9 mouse cellular contexts compared by ENCODE assay signal in genomic region chr11:82888491-82888946, GRCm38 (mm10). TPM values are rescaled to one million over a fixed set of nuclear protein-coding genes. Genes with fewer than 3 reads are reported as not detected.
DNase-seq lines count a peak whose midpoint lies in the region; ATAC-seq and TF ChIP-seq lines count a peak whose summit lies in the region.
"Had no signal": no experiment of that assay in that cellular context is flagged by ENCODE, and none has a peak within 500 bp of the region (broad histone marks: within the 10 kb centered on the region; RNA-seq: fewer than 3 reads in every experiment).

No protein-coding gene starts in this region.

- H3K27ac ChIP-seq in CH12.LX (ENCODE audit: insufficient read depth, low read depth): no peak overlapping the region
- no peak overlapping the region for H3K27ac ChIP-seq in hindbrain, embryonic 16.5 days (ENCODE audit: low read depth, low read length)
- no peak overlapping the region for H3K27ac ChIP-seq in lung, embryonic 14.5 days (ENCODE audit: low read depth)
- H3K27ac ChIP-seq: limb, embryonic 15.5 days had no signal

- dilution Hi-C loops in CH12.LX (cut with MboI; ENCODE audit: extremely low pct_ligation_motif_present, extremely low pct_unique_long_range_greater_than_20kb, low sequenced_read_pairs): no loop called here

- no peak for TF ChIP-seq POLR2A in CH12.LX (IDR thresholded peaks at IDR 0.05; ENCODE audit: low read depth, low read length)

- intact Hi-C loops in left cerebral cortex, postnatal 25 days (cut with DNase I): no loop called here

- DNase-seq in cerebellum, adult 18-20 months: peak; percentile 17 to 22
- no peak for DNase-seq in CH12.LX (ENCODE audit: extremely low read depth)
- peak; percentile 73 for DNase-seq in lung, embryonic 14.5 days
- DNase-seq in gastrocnemius, adult 18-20 months (ENCODE audit: low spot score): no peak
- no peak for DNase-seq in left cerebral cortex, postnatal 25 days (ENCODE audit: low spot score in 2 of 2)
- DNase-seq in retina, postnatal 1 day: no peak

- H3K9ac ChIP-seq in CH12.LX (ENCODE audit: insufficient read depth, low read depth): no peak overlapping the region
- H3K9ac ChIP-seq in hindbrain, embryonic 16.5 days (ENCODE audit: low read depth, low read length): no peak overlapping the region; the same call in 1 of the 2 replicates
- no peak overlapping the region for H3K9ac ChIP-seq in lung, embryonic 14.5 days
- H3K9ac ChIP-seq: limb, embryonic 15.5 days had no signal

- peaks cover 7 to 24% of the 10 kb centered on the region in 2 experiments for H3K4me1 ChIP-seq in CH12.LX (ENCODE audit: control insufficient read depth in 1 of 2, insufficient read depth in 2 of 2)
- peaks cover 17% of the 10 kb centered on the region for H3K4me1 ChIP-seq in hindbrain, embryonic 16.5 days (ENCODE audit: control insufficient read depth, insufficient read depth, low read depth, low read length)
- H3K4me1 ChIP-seq in lung, embryonic 14.5 days (ENCODE audit: insufficient read depth): peaks cover 5% of the 10 kb centered on the region

- H3K27me3 ChIP-seq in CH12.LX (replicated peaks): peaks cover 11% of the 10 kb centered on the region
- peaks cover 8% of the 10 kb centered on the region; the same call in 1 of the 2 replicates for H3K27me3 ChIP-seq in hindbrain, embryonic 16.5 days (replicated peaks; ENCODE audit: control insufficient read depth, insufficient read depth, low read length)
- no peaks in the 10 kb centered on the region for H3K27me3 ChIP-seq in lung, embryonic 14.5 days (ENCODE audit: insufficient read depth, low read length)

- no peak for ATAC-seq in cerebellum, adult (ENCODE audit: insufficient number of reproducible peaks, low FRiP score, low TSS enrichment)
- ATAC-seq in hindbrain, embryonic 16.5 days: peak; percentile 59
- peak; percentile 48; the same call in 1 of the 2 replicates for ATAC-seq in lung, embryonic 14.5 days (ENCODE audit: insufficient read depth)

- peak overlapping the region; percentile 51; the same call in 1 of the 2 replicates for H3K4me2 ChIP-seq in CH12.LX (ENCODE audit: insufficient read depth, low read depth, poor library complexity, severe bottlenecking)
- peak overlapping the region; percentile 19 for H3K4me2 ChIP-seq in hindbrain, embryonic 16.5 days (ENCODE audit: low read length)
- H3K4me2 ChIP-seq in lung, embryonic 14.5 days: peak overlapping the region; percentile 91

- H3K4me3 ChIP-seq in CH12.LX (replicated peaks in 1 of 3; ENCODE audit: low read depth in 2 of 3, low read length in 2 of 3, poor library complexity in 1 of 3): no peak overlapping the region
- no peak overlapping the region for H3K4me3 ChIP-seq in hindbrain, embryonic 16.5 days (ENCODE audit: low read length)
- no peak overlapping the region for H3K4me3 ChIP-seq in lung, embryonic 14.5 days (ENCODE audit: low read depth, low read length)

- TF ChIP-seq CTCF in CH12.LX (conservative IDR thresholded peaks at IDR 0.05 in 1 of 2, IDR thresholded peaks at IDR 0.05 in 1 of 2; ENCODE audit: low read depth in 2 of 2, low read length in 2 of 2): no peak
- no peak for TF ChIP-seq CTCF in lung, embryonic 14.5 days (IDR thresholded peaks at IDR 0.05; ENCODE audit: low read depth)

- H3K79me2 ChIP-seq in CH12.LX (replicated peaks; ENCODE audit: control insufficient read depth, extremely low read depth, insufficient read depth, poor library complexity, severe bottlenecking): 0 out of 2 replicates have a peak, but pooled peaks cover 5% of the 10 kb centered on the region

- TF ChIP-seq EP300 in CH12.LX (IDR thresholded peaks at IDR 0.05; ENCODE audit: low read length): no peak

- H3K9me3 ChIP-seq in CH12.LX (replicated peaks; ENCODE audit: low read length): no peaks in the 10 kb centered on the region
- no peaks in the 10 kb centered on the region for H3K9me3 ChIP-seq in hindbrain, embryonic 16.5 days (ENCODE audit: control insufficient read depth, low read length)
- no peaks in the 10 kb centered on the region for H3K9me3 ChIP-seq in lung, embryonic 14.5 days (ENCODE audit: low read depth, low read length)
- H3K9me3 ChIP-seq: limb, embryonic 15.5 days had no signal

- in situ Hi-C loops in CH12.LX (cut with MboI; ENCODE audit: low pct_ligation_motif_present, low pct_unique_long_range_greater_than_20kb, low sequenced_read_pairs): loop anchor here (5.0 to 10.0 kb wide), 5 partner anchors 41 to 634 kb away; no protein-coding TSS in a partner anchor

- no peak for TF ChIP-seq RAD21 in CH12.LX (IDR thresholded peaks at IDR 0.05; ENCODE audit: low read depth, low read length)

- H3K36me3 ChIP-seq in CH12.LX (replicated peaks in 1 of 2; ENCODE audit: control insufficient read depth in 1 of 2, insufficient read depth in 1 of 2, low read length in 1 of 2): peaks cover 3 to 38% of the 10 kb centered on the region in 2 experiments
- H3K36me3 ChIP-seq in hindbrain, embryonic 16.5 days (ENCODE audit: control insufficient read depth, insufficient read depth, low read length): no peaks in the 10 kb centered on the region
- H3K36me3 ChIP-seq in lung, embryonic 14.5 days (ENCODE audit: insufficient read depth): no peaks in the 10 kb centered on the region

- 31% methylated on average over 10 of the region's 10 CpGs for WGBS in hindbrain, embryonic 16.5 days
- WGBS in lung, embryonic 14.5 days: 32% methylated on average over 10 of the region's 10 CpGs

TF ChIP-seq in CH12.LX, 34 proteins besides CTCF, POLR2A, EP300 and RAD21:
- TF ChIP-seq IRF4 (IDR thresholded peaks at IDR 0.05; ENCODE audit: low read depth, low read length) (no peak), BHLHE40 (IDR thresholded peaks at IDR 0.05; ENCODE audit: low read depth, low read length) (no peak), CHD2 (IDR thresholded peaks at IDR 0.05; ENCODE audit: low read length) (no peak)
TF ChIP-seq in CH12.LX: peak in this region for 0.

RNA-seq across cellular contexts. Expression of gene Rad51d, which starts 1.9 kb away (rescaled TPM):
- total RNA-seq in CH12.LX (2012; rRNA removed): 27.2 and 35.5 TPM in 2 replicates
- total RNA-seq in CH12.LX (2014; rRNA removed): 15.0 and 15.7 TPM in 2 replicates
- polyA plus RNA-seq in CH12.LX (2012; ENCODE audit: insufficient read length, low read depth): 27.6 and 33.3 TPM in 2 replicates
- 11.9 and 12.9 TPM in 2 replicates for polyA plus RNA-seq in hindbrain, embryonic 16.5 days (2015; fragmentation: Nextera tagmentation; extraction: Ambion mirVana)
- polyA plus RNA-seq in lung, embryonic 14.5 days (2014; fragmentation: Nextera tagmentation; extraction: Ambion mirVana): 13.5 and 14.5 TPM in 2 replicates
- total RNA-seq in gastrocnemius, adult 18-20 months (2021): 1 to 10 TPM; 2.9 to 4.7 TPM
- total RNA-seq in left cerebral cortex, postnatal 25 days (2021): 10 to 100 TPM; 14.1 to 16.6 TPM

RNA-seq across cellular contexts. Expression of gene Fndc8, which starts 3.4 kb away (rescaled TPM):
- total RNA-seq in CH12.LX (2012; rRNA removed) (0.08 TPM in 1 of 2 replicates, not detected in the other), CH12.LX (2014; rRNA removed) (not detected in 2 replicates)
- 0.22 and 0.36 TPM in 2 replicates for polyA plus RNA-seq in CH12.LX (2012; ENCODE audit: insufficient read length, low read depth)
- 0.51 and 0.99 TPM in 2 replicates for polyA plus RNA-seq in hindbrain, embryonic 16.5 days (2015; fragmentation: Nextera tagmentation; extraction: Ambion mirVana)
- polyA plus RNA-seq in lung, embryonic 14.5 days (2014; fragmentation: Nextera tagmentation; extraction: Ambion mirVana): not detected in 2 replicates
- not detected for total RNA-seq in gastrocnemius, adult 18-20 months (2021)
- not detected for total RNA-seq in left cerebral cortex, postnatal 25 days (2021)

RNA-seq across cellular contexts. Expression of gene Rffl, which starts 17.5 kb away (rescaled TPM):
- total RNA-seq in CH12.LX (2012; rRNA removed) (14.8 and 16.5 TPM in 2 replicates), CH12.LX (2014; rRNA removed) (1.2 and 1.5 TPM in 2 replicates)
- polyA plus RNA-seq in CH12.LX (2012; ENCODE audit: insufficient read length, low read depth): 3.0 TPM in 2 replicates
- 3.7 and 3.9 TPM in 2 replicates for polyA plus RNA-seq in hindbrain, embryonic 16.5 days (2015; fragmentation: Nextera tagmentation; extraction: Ambion mirVana)
- 11.7 and 12.3 TPM in 2 replicates for polyA plus RNA-seq in lung, embryonic 14.5 days (2014; fragmentation: Nextera tagmentation; extraction: Ambion mirVana)
- total RNA-seq in gastrocnemius, adult 18-20 months (2021): 1 to 10 TPM; 6.3 to 7.4 TPM
- total RNA-seq in left cerebral cortex, postnatal 25 days (2021): 1 to 10 TPM; 8.6 to 9.7 TPM

RNA-seq across cellular contexts. Expression of gene Nle1, which starts 19.7 kb away (rescaled TPM):
- total RNA-seq in CH12.LX (2012; rRNA removed) (69.1 and 80.0 TPM in 2 replicates), CH12.LX (2014; rRNA removed) (54.4 and 54.9 TPM in 2 replicates)
- 107 and 135 TPM in 2 replicates for polyA plus RNA-seq in CH12.LX (2012; ENCODE audit: insufficient read length, low read depth)
- polyA plus RNA-seq in hindbrain, embryonic 16.5 days (2015; fragmentation: Nextera tagmentation; extraction: Ambion mirVana): 30.3 and 31.1 TPM in 2 replicates
- polyA plus RNA-seq in lung, embryonic 14.5 days (2014; fragmentation: Nextera tagmentation; extraction: Ambion mirVana): 33.0 and 37.4 TPM in 2 replicates
- 10 to 100 TPM; 10.4 to 13.9 TPM for total RNA-seq in gastrocnemius, adult 18-20 months (2021)
- total RNA-seq in left cerebral cortex, postnatal 25 days (2021): 10 to 100 TPM; 32.3 to 32.8 TPM

RNA-seq across cellular contexts. Expression of gene Unc45b, which starts 21.8 kb away (rescaled TPM):
- total RNA-seq in CH12.LX (2012; rRNA removed): 0.08 TPM in 1 of 2 replicates, not detected in the other
- 0.08 TPM in 1 of 2 replicates, not detected in the other for total RNA-seq in CH12.LX (2014; rRNA removed)
- polyA plus RNA-seq in CH12.LX (2012; ENCODE audit: insufficient read length, low read depth): 0.19 and 0.26 TPM in 2 replicates
- 1.4 and 3.3 TPM in 2 replicates for polyA plus RNA-seq in hindbrain, embryonic 16.5 days (2015; fragmentation: Nextera tagmentation; extraction: Ambion mirVana)
- 5.6 and 7.8 TPM in 2 replicates for polyA plus RNA-seq in lung, embryonic 14.5 days (2014; fragmentation: Nextera tagmentation; extraction: Ambion mirVana)
- 100 to 1,000 TPM; 186 to 189 TPM for total RNA-seq in gastrocnemius, adult 18-20 months (2021)
- 1 to 10 TPM; 1.8 to 3.1 TPM for total RNA-seq in left cerebral cortex, postnatal 25 days (2021)

Comparison
In these comparisons a context has a peak if more than half of its experiments do, and no peak if none do; other contexts are left out.
1. DNase-seq: peak in cerebellum, adult 18-20 months (2 of 2) and lung, embryonic 14.5 days (single experiment); none in CH12.LX (single experiment), gastrocnemius, adult 18-20 months (single experiment), left cerebral cortex, postnatal 25 days (0 of 2) and retina, postnatal 1 day (single experiment).
2. H3K4me2 ChIP-seq: peak in every context shown above with its lines; median percentile 91 in lung, embryonic 14.5 days; 51 in CH12.LX; 19 in hindbrain, embryonic 16.5 days.